Mouse (Mus musculus) mouse trophoblast stem cell (cell line): ENCODE measurements around the gene H2-DMb1.

ENCODE experiments used
- in situ Hi-C, 2 experiments: fragments of 300-500 bp; cut with MseI, MboI; formaldehyde crosslinking; loops; 2 replicates in 1 of 2; 3 replicates in 1 of 2; pipeline ENCODE4 v1.15.1; 2025

H2-DMb1 gene

GRCm38 (mm10) chr17:34123111-34123510 is 29.8 kb upstream of the H2-DMb1 start:
- in situ Hi-C loops: no loop called here

DNA sequence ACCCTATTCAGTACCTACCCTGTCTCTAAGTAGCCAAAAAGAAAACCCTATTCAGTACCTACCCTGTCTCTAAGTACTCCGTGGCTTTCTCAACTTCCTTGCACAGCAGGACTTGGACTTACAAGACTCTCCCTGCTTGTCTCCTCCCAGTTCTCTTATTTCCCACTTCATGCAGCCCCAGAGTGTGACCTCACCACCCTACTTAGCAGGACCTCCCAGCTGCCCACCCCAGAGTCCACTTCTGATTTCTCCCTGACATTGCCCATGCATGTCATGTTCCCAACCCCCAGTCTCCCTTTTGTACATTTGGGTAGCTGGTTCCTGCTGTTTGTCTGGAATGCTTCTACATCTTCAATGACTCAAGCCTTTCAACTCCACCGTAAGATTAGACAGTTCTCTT is 29.4 kb upstream of the H2-DMb1 start:
- in situ Hi-C loops: no loop called here

DNA sequence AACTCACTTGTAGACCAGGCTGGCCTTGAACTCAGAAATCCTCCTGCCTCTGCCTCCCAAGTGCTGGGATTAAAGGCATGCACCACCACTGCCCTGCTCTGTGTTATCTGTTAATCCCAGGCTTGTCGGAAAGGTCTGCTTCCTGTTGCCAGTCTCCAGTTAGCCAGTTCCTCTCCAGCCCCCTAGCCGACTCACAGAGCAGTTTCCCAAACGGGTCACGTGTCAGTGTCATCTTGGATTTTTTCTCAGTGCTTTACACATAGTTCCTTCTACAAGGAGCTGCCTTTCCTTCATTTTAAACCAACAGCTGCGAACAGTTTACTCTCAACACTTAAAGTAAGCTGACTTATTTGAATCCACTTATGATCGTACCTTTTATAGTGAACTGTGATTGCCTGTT is 28.2 kb upstream of the H2-DMb1 start:
- in situ Hi-C loops: no loop called here

GRCm38 (mm10) chr17:34126826-34127420 is 25.9 kb upstream of the H2-DMb1 start:
- in situ Hi-C loops: no loop called here

DNA sequence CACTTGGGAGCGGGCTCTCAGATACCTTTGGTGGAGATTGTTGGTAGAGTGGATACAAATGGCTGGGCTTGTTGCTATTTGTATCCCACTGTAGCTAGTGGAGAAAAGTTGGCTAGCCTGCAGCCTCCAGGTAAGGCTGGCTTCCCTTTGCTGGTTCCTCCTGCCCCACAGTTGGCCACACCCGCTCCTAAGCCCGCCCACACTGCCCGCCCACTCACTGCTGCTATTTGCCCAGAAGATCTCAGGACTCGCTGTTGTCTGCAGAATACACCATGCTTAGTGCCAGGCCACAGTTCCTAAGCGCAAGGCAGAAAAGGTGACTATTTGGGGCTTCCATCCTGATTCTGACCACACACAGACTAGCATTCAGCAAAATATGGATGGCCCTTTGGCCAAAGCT is 25.4 kb upstream of the H2-DMb1 start:
- in situ Hi-C loops: no loop called here

- in situ Hi-C loops: no loop called here
Observed at GRCm38 (mm10) chr17:34128264-34128937, 24.5 kb upstream of the H2-DMb1 start.

DNA sequence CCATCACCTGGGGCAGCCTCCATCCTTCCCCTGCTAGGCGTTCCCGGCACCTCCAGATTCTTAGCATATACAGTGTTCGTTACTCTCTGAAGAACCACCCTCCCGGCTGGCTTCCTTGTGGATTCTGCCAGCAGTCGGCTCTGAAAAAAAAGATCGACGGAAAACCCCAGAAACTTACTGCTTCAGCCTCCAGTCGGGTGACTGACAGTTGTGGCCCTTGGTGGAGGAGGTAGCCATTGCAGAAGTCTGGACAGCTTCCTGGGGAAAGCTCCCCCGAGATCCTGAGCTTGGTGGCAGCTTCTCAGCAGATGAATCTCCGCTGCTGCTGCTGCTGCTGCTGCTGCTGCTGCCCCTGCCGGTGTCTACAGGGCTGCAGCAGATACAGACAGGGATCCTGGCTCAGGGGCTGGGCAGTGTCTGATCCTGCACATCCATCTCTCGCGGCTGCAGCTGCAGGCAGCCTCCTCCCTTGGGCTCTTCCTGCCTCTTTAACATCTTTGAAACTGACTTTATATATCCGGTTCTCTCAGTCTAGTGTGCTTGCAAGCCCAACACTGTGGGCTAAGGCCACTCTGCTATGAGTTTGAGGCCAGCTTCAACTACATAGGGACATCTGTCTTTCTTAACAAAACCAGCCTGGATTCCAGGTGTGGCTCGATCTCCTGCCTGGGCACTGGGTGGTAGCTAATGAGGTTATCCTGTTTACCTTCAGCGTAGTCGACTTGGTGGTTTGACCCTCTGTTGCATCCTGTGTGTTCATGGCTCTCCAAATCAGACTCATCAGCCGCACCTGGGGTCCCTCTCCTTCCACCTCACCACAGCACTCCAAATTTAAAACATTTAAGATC is 23.7 kb upstream of the H2-DMb1 start:
- in situ Hi-C loops: no loop called here

DNA sequence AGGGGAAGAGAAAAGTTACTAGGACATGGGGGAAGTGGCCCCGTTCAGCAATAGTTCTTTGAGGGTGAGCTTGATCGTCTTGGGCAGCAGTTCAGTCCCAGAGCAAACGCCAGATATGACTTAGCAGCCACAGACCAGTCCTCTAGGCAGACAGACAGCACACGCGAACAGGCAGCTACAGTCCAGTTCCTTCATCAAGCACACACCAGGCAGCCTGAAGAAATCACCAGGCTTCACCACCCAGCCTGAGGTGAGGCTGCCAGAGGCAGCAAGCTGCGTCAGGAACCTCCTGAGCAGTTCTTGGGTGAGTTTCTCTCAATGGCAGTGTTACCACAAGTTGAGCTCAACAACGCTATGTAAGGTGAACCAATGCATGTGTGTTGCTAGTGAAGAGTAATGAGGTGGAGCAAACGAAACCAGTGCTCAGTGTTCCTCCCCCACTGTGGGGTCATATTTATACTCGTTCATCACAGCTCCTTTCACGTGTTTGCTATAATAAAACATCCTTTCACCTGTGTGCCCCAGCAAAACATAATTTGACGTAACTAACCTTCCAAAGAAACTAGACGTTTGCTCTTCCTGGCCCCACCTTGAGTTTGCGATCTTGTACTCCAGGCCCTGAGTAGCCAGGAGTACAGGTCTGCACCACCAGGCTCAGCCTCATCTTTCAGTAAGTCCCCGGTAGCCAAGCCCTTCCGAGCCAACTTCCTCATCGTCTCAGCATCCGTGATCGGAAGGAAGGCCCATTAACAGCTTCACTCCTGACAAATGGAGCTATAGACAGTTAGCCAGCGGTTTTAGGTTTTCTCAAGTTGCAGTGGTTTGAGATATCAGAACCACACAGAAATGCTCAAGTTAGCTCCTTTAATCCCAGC is 22.6 kb upstream of the H2-DMb1 start:
- in situ Hi-C loops: loop anchor here (5.0 kb wide), 1 partner anchor 37 kb away; no protein-coding TSS in a partner anchor

DNA sequence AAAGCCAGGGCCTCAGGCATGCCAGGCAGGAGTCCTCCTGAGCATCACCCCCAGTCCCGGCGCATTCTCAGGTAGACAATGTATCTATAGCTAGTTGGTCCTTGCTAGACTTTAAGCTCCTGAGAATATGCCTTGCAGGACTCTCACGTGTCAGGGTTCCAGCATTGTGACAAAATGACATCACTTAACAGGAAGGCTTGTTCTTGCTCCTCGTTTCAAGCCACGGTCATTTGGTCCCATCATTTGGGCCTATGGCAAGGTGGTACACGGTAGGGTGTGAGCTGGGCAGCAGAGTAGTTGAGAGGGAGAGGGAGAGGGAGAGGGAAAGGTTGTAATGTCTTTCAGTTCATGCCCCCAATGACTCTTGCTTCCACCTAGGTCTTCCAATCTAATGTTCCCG is 21.0 kb upstream of the H2-DMb1 start:
- in situ Hi-C loops: loop anchor here (5.0 kb wide), 1 partner anchor 35 kb away; no protein-coding TSS in a partner anchor

DNA sequence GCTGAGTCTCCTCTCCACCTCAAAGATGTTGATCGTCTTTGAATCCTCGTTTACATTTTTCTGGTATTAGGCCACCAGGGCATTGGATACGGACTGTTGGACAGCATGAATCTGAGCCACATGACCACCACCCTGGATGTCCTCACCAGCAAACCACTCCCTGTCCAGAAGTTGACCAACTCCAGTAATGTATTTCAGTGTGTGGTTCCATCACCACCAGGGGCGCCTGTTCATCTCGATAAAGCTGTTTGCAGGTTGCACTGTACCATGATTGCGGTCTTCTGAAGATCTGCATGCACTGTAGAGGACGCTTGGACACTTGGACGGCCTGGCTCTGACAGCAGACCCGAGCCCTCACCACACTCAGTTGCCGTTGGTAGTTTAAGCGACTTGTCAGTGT is 19.6 kb upstream of the H2-DMb1 start:
- in situ Hi-C loops: loop anchor here (5.0 kb wide), 1 partner anchor 34 kb away; no protein-coding TSS in a partner anchor

DNA sequence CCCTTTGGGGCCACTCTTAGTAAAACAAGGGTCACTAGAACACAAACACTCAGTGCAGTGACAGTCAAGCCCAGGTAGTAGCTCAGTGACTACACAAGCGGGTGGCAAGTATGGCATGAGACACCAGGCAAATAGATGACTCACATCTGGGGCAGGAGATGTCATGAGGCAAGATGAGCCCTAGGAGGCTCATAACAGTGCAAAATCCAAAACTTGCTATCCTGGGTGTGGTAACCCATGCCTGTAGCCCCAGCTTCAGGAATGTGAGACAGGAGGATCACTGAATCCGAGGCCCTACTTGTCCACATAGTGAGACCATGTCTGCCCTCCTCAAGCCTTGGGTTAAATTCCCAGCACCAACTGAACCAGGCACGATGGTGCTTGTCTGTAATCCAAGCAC is 18.4 kb upstream of the H2-DMb1 start:
- in situ Hi-C loops: loop anchor here (5.0 kb wide), 1 partner anchor 33 kb away; no protein-coding TSS in a partner anchor

GRCm38 (mm10) chr17:34135297-34136224 is 17.3 kb upstream of the H2-DMb1 start:
- in situ Hi-C loops: no loop called here

DNA sequence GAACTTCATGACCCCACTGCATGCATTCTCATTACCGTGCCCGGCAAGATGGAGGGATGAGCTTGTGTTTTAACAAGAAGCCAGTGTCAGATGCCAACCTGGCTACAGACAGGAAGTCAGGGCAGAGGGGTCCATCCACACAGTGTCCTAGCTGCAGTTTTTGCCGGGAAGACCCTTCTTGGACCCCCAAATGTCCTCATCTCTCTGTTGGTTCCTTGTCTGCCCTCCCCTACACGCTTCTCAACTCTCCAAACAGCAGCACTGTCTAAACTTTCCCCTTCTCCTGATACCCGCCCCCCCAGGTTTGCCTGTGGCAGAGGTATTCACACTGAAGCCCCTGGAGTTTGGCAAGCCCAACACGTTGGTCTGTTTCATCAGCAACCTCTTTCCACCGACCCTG is 15.3 kb upstream of the H2-DMb1 start:
- in situ Hi-C loops: no loop called here

GRCm38 (mm10) chr17:34138655-34139054 is 14.2 kb upstream of the H2-DMb1 start:
- in situ Hi-C loops: no loop called here

DNA sequence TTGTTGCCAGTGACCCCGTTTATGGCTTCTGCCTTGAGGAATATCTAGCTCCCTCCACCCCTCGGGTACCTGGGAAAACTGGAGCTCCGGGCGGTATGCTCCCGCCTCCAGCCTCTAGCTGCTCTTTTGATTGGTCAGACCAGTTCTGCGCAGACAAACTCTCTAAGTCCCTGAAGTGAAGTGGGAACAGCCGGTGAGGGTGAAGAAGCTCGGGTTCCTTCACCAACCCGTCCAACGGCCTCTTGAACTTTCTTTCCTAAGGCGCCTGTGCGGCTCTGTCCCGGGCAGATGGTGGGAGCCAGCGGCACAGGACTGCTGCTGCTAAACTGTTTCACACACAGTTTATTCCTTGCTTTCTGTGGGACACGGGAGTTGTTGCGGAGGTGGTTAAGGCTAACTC is 13.5 kb upstream of the H2-DMb1 start:
- in situ Hi-C loops: no loop called here

- in situ Hi-C loops: no loop called here
Observed at GRCm38 (mm10) chr17:34140240-34140639, 12.6 kb upstream of the H2-DMb1 start.

DNA sequence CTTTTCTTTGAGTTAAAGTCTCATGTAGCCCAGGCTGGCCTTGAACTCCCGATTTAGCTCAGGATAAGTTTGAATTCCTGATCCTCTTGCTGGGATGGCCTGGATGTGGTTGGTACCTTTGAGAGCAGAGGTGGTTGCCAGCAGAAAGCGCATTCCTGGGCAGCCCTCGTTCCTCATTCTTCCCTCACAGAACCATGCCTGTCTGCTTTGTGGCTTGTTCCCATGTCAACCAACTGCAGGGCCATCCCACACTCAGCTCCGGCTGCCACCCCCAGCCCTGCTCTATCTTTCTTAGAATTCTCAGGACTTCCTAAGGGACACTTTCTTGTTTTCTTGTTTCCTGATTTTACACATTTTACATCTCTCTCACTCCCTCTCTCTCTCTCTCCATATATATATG is 11.4 kb upstream of the H2-DMb1 start:
- in situ Hi-C loops: no loop called here

- in situ Hi-C loops: no loop called here
Observed at GRCm38 (mm10) chr17:34142456-34143010, 10.3 kb upstream of the H2-DMb1 start.

GRCm38 (mm10) chr17:34143033-34143432 is 9.8 kb upstream of the H2-DMb1 start, which contains the start of gene H2-DMb2:
Gene H2-DMb2, plus strand, starts transcription at chr17:34143307.
- in situ Hi-C loops: no loop called here

GRCm38 (mm10) chr17:34143461-34143860 is 9.4 kb upstream of the H2-DMb1 start:
- in situ Hi-C loops: no loop called here
